Comparison of ENCODE assay signal across 19 mouse cellular contexts in the genomic region with DNA sequence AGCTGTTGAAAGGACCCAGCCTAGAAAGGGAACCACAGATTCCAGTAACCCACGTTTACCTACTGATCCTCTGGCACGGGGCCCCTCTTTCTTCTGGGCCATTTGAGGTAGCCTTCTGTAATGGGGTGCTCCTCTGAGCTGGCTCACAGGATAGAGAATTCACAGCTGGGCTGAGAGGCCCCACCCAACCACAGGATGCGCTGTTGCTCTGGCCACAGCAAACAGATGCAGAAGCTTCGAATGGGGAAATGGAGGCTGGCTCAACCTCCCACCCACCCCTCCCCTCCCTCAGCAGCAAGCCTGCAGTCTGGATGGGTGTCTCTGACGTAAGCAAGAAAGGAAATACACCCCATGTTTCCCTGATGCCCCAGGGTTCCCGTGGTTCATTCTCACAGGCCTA.
DNase-seq lines count a peak whose midpoint lies in the region; ATAC-seq and TF ChIP-seq lines count a peak whose summit lies in the region.
"Had no signal": no experiment of that assay in that cellular context is flagged by ENCODE, and none has a peak within 500 bp of the region (broad histone marks: within the 10 kb centered on the region; RNA-seq: fewer than 3 reads in every experiment).

No protein-coding gene starts in this region.

- H3K4me2 ChIP-seq in hindbrain, postnatal 0 days (ENCODE audit: low read depth, low read length): no peak overlapping the region
- H3K4me2 ChIP-seq: hindbrain, embryonic 14.5 days; liver, embryonic 13.5 days; neural tube, embryonic 12.5 days had no signal

- H3K27me3 ChIP-seq in hindbrain, embryonic 10.5 days (ENCODE audit: insufficient read depth, poor library complexity, severe bottlenecking): no peaks in the 10 kb centered on the region
- no peaks in the 10 kb centered on the region for H3K27me3 ChIP-seq in hindbrain, postnatal 0 days (ENCODE audit: insufficient read depth, low read length)
- H3K27me3 ChIP-seq in limb, embryonic 10.5 days (ENCODE audit: low read depth, poor library complexity, severe bottlenecking): no peaks in the 10 kb centered on the region
- H3K27me3 ChIP-seq: liver, embryonic 13.5 days; neural tube, embryonic 12.5 days had no signal

- peak overlapping the region; percentile 35; the same call in 1 of the 2 replicates for H3K27ac ChIP-seq in hindbrain, embryonic 10.5 days
- H3K27ac ChIP-seq in hindbrain, postnatal 0 days: no peak overlapping the region
- no peak overlapping the region for H3K27ac ChIP-seq in limb, embryonic 10.5 days
- H3K27ac ChIP-seq: hindbrain, embryonic 14.5 days; kidney, postnatal 0 days; left cerebral cortex, adult 2 months; liver, embryonic 13.5 days; neural tube, embryonic 12.5 days had no signal

- TF ChIP-seq CTCF in hindbrain, postnatal 0 days (IDR thresholded peaks at IDR 0.05; ENCODE audit: low read depth): no peak

- DNase-seq in hindbrain, embryonic 10.5 days (ENCODE audit: low spot score): no peak
- DNase-seq in hindbrain, postnatal 0 days (ENCODE audit: low spot score): no peak
- peak; percentile 51 for DNase-seq in thymus, postnatal 14 days
- no peak for DNase-seq in limb, embryonic 10.5 days (ENCODE audit: low spot score)
- DNase-seq in cerebellum, postnatal 14 days: no peak
- DNase-seq in spleen, postnatal 4 days (ENCODE audit: low spot score in 2 of 2): no peak
- DNase-seq: cerebellum, postnatal 10 days; heart, postnatal 10 days; liver, embryonic 13.5 days; right cerebral cortex, postnatal 14 days had no signal

- no peaks in the 10 kb centered on the region for H3K9me3 ChIP-seq in hindbrain, embryonic 10.5 days
- H3K9me3 ChIP-seq in hindbrain, postnatal 0 days (ENCODE audit: low read length): no peaks in the 10 kb centered on the region
- no peaks in the 10 kb centered on the region for H3K9me3 ChIP-seq in limb, embryonic 10.5 days (replicated peaks)
- H3K9me3 ChIP-seq: liver, embryonic 13.5 days; neural tube, embryonic 12.5 days had no signal

- WGBS in hindbrain, embryonic 10.5 days: 75% methylated on average over 6 of the region's 6 CpGs
- WGBS in hindbrain, postnatal 0 days: 83% methylated on average over 6 of the region's 6 CpGs
- 76% methylated on average over 6 of the region's 6 CpGs for WGBS in limb, embryonic 10.5 days

- H3K4me1 ChIP-seq in hindbrain, embryonic 10.5 days (replicated peaks): peaks cover 13% of the 10 kb centered on the region
- no peaks in the 10 kb centered on the region for H3K4me1 ChIP-seq in hindbrain, postnatal 0 days (ENCODE audit: insufficient read depth, low read length)
- H3K4me1 ChIP-seq in limb, embryonic 10.5 days: peaks cover 19% of the 10 kb centered on the region
- H3K4me1 ChIP-seq: liver, embryonic 13.5 days; neural tube, embryonic 12.5 days had no signal

- no peak overlapping the region for H3K9ac ChIP-seq in hindbrain, postnatal 0 days (replicated peaks; ENCODE audit: low read length)
- H3K9ac ChIP-seq: hindbrain, embryonic 14.5 days; liver, embryonic 13.5 days; neural tube, embryonic 12.5 days had no signal

- H3K4me3 ChIP-seq in hindbrain, embryonic 10.5 days: no peak overlapping the region
- no peak overlapping the region for H3K4me3 ChIP-seq in hindbrain, postnatal 0 days (ENCODE audit: low read length)
- no peak overlapping the region for H3K4me3 ChIP-seq in limb, embryonic 10.5 days
- H3K4me3 ChIP-seq: erythroblast, embryonic 14.5 days; left cerebral cortex, adult 2 months; liver, embryonic 13.5 days; neural tube, embryonic 12.5 days had no signal

- peaks cover 69% of the 10 kb centered on the region for H3K36me3 ChIP-seq in hindbrain, embryonic 10.5 days
- H3K36me3 ChIP-seq in hindbrain, postnatal 0 days (ENCODE audit: insufficient read depth, low read length): no peaks in the 10 kb centered on the region
- no peaks in the 10 kb centered on the region for H3K36me3 ChIP-seq in limb, embryonic 10.5 days
- H3K36me3 ChIP-seq: liver, embryonic 13.5 days had no signal

- ATAC-seq in hindbrain, postnatal 0 days: no peak
- ATAC-seq in common myeloid progenitor, adult 5-6 weeks (replicated peaks; ENCODE audit: low read depth, poor library complexity, severe bottlenecking): peak; percentile 52
- ATAC-seq in neutrophil, adult 5-6 weeks (ENCODE audit: extremely low read depth, insufficient number of reproducible peaks, low FRiP score, poor library complexity, severe bottlenecking): peak; percentile 21; the same call in 1 of the 2 replicates
- ATAC-seq: intestine, embryonic 16.5 days; lung, postnatal 0 days had no signal
